Mouse (Mus musculus): ENCODE results near the gene Atp2a3. TPM values are rescaled to one million over a fixed set of nuclear protein-coding genes. Genes with fewer than 3 reads are reported as not detected.

Atp2a3 gene
- polyA plus RNA-seq, 1 experiment, result 256 TPM

GRCm38 (mm10) chr11:72953440-72954151, 7.4 kb upstream of the Atp2a3 start:
- TF ChIP-seq POLR2A (IDR thresholded peaks at IDR 0.05; ENCODE audit: borderline replicate concordance, extremely low read depth, low read depth, low read length) (no peak), CTCF (IDR thresholded peaks at IDR 0.05; ENCODE audit: insufficient read depth, low read length) (no peak)
- peak; percentile 78 for DNase-seq

GRCm38 (mm10) chr11:72954216-72954615, 6.8 kb upstream of the Atp2a3 start:
- no peak for TF ChIP-seq CTCF (IDR thresholded peaks at IDR 0.05; ENCODE audit: insufficient read depth, low read length)
- no peak for TF ChIP-seq POLR2A (IDR thresholded peaks at IDR 0.05; ENCODE audit: borderline replicate concordance, extremely low read depth, low read depth, low read length)
- Histone ChIP-seq H3K4me3 (replicated peaks; ENCODE audit: extremely low read depth, low read depth, low read length) (no peak overlapping the region), H3K4me1 (ENCODE audit: control insufficient read depth, insufficient read depth, low read length) (peaks cover 51% of the 10 kb centered on the region)
- 79% methylated on average over 4 of the region's 4 CpGs for WGBS
- no peak for DNase-seq

More at GRCm38 (mm10) chr11:72953440-72954151, 7.4 kb upstream of the Atp2a3 start:
- Histone ChIP-seq H3K4me1 (ENCODE audit: control insufficient read depth, insufficient read depth, low read length) (peaks cover 51% of the 10 kb centered on the region), H3K4me3 (replicated peaks; ENCODE audit: extremely low read depth, low read depth, low read length) (no peak overlapping the region)
- 29% methylated on average over 4 of the region's 4 CpGs for WGBS

GRCm38 (mm10) chr11:72955339-72955974, 5.5 kb upstream of the Atp2a3 start:
- TF ChIP-seq POLR2A (IDR thresholded peaks at IDR 0.05; ENCODE audit: borderline replicate concordance, extremely low read depth, low read depth, low read length) (no peak), CTCF (IDR thresholded peaks at IDR 0.05; ENCODE audit: insufficient read depth, low read length) (no peak)
- no peak for DNase-seq
- 43% methylated on average over 5 of the region's 5 CpGs for WGBS
- Histone ChIP-seq H3K4me3 (replicated peaks; ENCODE audit: extremely low read depth, low read depth, low read length) (no peak overlapping the region), H3K4me1 (ENCODE audit: control insufficient read depth, insufficient read depth, low read length) (peaks cover 55% of the 10 kb centered on the region)

GRCm38 (mm10) chr11:72957318-72957717, 3.7 kb upstream of the Atp2a3 start:
- Histone ChIP-seq H3K4me3 (replicated peaks; ENCODE audit: extremely low read depth, low read depth, low read length) (no peak overlapping the region), H3K4me1 (ENCODE audit: control insufficient read depth, insufficient read depth, low read length) (peaks cover 46% of the 10 kb centered on the region)
- DNase-seq, result no peak
- TF ChIP-seq CTCF (IDR thresholded peaks at IDR 0.05; ENCODE audit: insufficient read depth, low read length), result no peak
- TF ChIP-seq POLR2A (IDR thresholded peaks at IDR 0.05; ENCODE audit: borderline replicate concordance, extremely low read depth, low read depth, low read length), result no peak
- WGBS, result 44% methylated on average over 2 of the region's 2 CpGs

GRCm38 (mm10) chr11:72959924-72960679, 867 bp upstream of the Atp2a3 start:
- no peak for DNase-seq

GRCm38 (mm10) chr11:72960723-72961071, 272 bp upstream of the Atp2a3 start:
- 23% methylated on average over 15 of the region's 15 CpGs for WGBS
- DNase-seq, result no peak
- peak overlapping the region; percentile 57 for H3K4me3 ChIP-seq (replicated peaks; ENCODE audit: extremely low read depth, low read depth, low read length)
- TF ChIP-seq POLR2A (IDR thresholded peaks at IDR 0.05; ENCODE audit: borderline replicate concordance, extremely low read depth, low read depth, low read length), result no peak
- TF ChIP-seq CTCF (IDR thresholded peaks at IDR 0.05; ENCODE audit: insufficient read depth, low read length), result no peak
- H3K4me1 ChIP-seq (ENCODE audit: control insufficient read depth, insufficient read depth, low read length), result peaks cover 27% of the 10 kb centered on the region

More at GRCm38 (mm10) chr11:72959924-72960679, 867 bp upstream of the Atp2a3 start:
- TF ChIP-seq CTCF (IDR thresholded peaks at IDR 0.05; ENCODE audit: insufficient read depth, low read length) (peak; percentile 38; the same call in 1 of the 2 replicates), POLR2A (IDR thresholded peaks at IDR 0.05; ENCODE audit: borderline replicate concordance, extremely low read depth, low read depth, low read length) (no peak)
- no peak overlapping the region for H3K4me3 ChIP-seq (replicated peaks; ENCODE audit: extremely low read depth, low read depth, low read length)
- H3K4me1 ChIP-seq (ENCODE audit: control insufficient read depth, insufficient read depth, low read length), result peaks cover 29% of the 10 kb centered on the region
- WGBS, result 39% methylated on average over 15 of the region's 15 CpGs

GRCm38 (mm10) chr11:72962378-72962777, 1.4 kb downstream of the Atp2a3 start:
- H3K4me3 ChIP-seq (replicated peaks; ENCODE audit: extremely low read depth, low read depth, low read length), result peak overlapping the region; percentile 29
- H3K4me1 ChIP-seq (ENCODE audit: control insufficient read depth, insufficient read depth, low read length), result peaks cover 25% of the 10 kb centered on the region
- WGBS, result 72% methylated on average over 2 of the region's 2 CpGs
- TF ChIP-seq CTCF (IDR thresholded peaks at IDR 0.05; ENCODE audit: insufficient read depth, low read length) (no peak), POLR2A (IDR thresholded peaks at IDR 0.05; ENCODE audit: borderline replicate concordance, extremely low read depth, low read depth, low read length) (no peak)
- no peak for DNase-seq

- peak overlapping the region; percentile 30 for H3K4me3 ChIP-seq (replicated peaks; ENCODE audit: extremely low read depth, low read depth, low read length)
- peaks cover 23% of the 10 kb centered on the region for H3K4me1 ChIP-seq (ENCODE audit: control insufficient read depth, insufficient read depth, low read length)
- TF ChIP-seq POLR2A (IDR thresholded peaks at IDR 0.05; ENCODE audit: borderline replicate concordance, extremely low read depth, low read depth, low read length) (no peak), CTCF (IDR thresholded peaks at IDR 0.05; ENCODE audit: insufficient read depth, low read length) (no peak)
- WGBS, result 26% methylated on average over 7 of the region's 7 CpGs
- no peak for DNase-seq
Observed at GRCm38 (mm10) chr11:72963058-72963788, 2.3 kb downstream of the Atp2a3 start.

GRCm38 (mm10) chr11:72963789-72964294, 2.9 kb downstream of the Atp2a3 start:
- 68% methylated on average over 3 of the region's 3 CpGs for WGBS
- Histone ChIP-seq H3K4me3 (replicated peaks; ENCODE audit: extremely low read depth, low read depth, low read length) (peak overlapping the region; percentile 30), H3K4me1 (ENCODE audit: control insufficient read depth, insufficient read depth, low read length) (peaks cover 23% of the 10 kb centered on the region)
- no peak for DNase-seq
- TF ChIP-seq CTCF (IDR thresholded peaks at IDR 0.05; ENCODE audit: insufficient read depth, low read length) (no peak), POLR2A (IDR thresholded peaks at IDR 0.05; ENCODE audit: borderline replicate concordance, extremely low read depth, low read depth, low read length) (no peak)

All from lung, adult 2 months (tissue).